Mouse (Mus musculus) limb, embryonic 14.5 days (tissue): ENCODE measurements around the gene Gm34302. TPM values are rescaled to one million over a fixed set of nuclear protein-coding genes. Genes with fewer than 3 reads are reported as not detected.

ENCODE experiments used
- ATAC-seq: fragments of 200-750 bp; cut with Nextera tagmentation; 2 replicates; pipeline ENCODE4 v1.8.0; 2017; ENCODE audit warnings: low read depth, moderate number of reproducible peaks, moderate TSS enrichment; ENCODE audit not compliant: low FRiP score
- DNase-seq: peaks from one replicate; pipeline ENCODE4 v3.0.0-alpha.2; 2015; ENCODE audit warnings: low spot score
- H3K27ac ChIP-seq: fragments of 300-500 bp; sonication (generic); replicated peaks from 2 replicates; pipeline ENCODE4 v1.5.1; 2014; ENCODE audit warnings: low read depth, mild to moderate bottlenecking, low read length, moderate library complexity, mixed read lengths
- H3K27me3 ChIP-seq: fragments of 300-500 bp; sonication (generic); 2 replicates; pipeline ENCODE4 v1.6.1; 2014; ENCODE audit warnings: low read length, mixed read lengths; ENCODE audit not compliant: control insufficient read depth, insufficient read depth
- H3K36me3 ChIP-seq: fragments of 300-500 bp; sonication (generic); 2 replicates; pipeline ENCODE4 v1.6.1; 2014; ENCODE audit warnings: mild to moderate bottlenecking, low read length, moderate library complexity, mixed read lengths; ENCODE audit not compliant: control insufficient read depth, insufficient read depth
- H3K4me1 ChIP-seq: fragments of 300-500 bp; sonication (generic); 2 replicates; pipeline ENCODE4 v1.6.1; 2014; ENCODE audit warnings: antibody characterized with exemption, low read length, mixed read lengths; ENCODE audit not compliant: control insufficient read depth, insufficient read depth
- H3K4me2 ChIP-seq: fragments of 300-500 bp; sonication (generic); replicated peaks from 2 replicates; pipeline ENCODE4 v1.6.1; 2014; ENCODE audit warnings: low read depth, mild to moderate bottlenecking, low read length, moderate library complexity; ENCODE audit not compliant: severe bottlenecking
- H3K4me3 ChIP-seq: fragments of 300-500 bp; sonication (generic); replicated peaks from 2 replicates; pipeline ENCODE4 v1.5.1; 2014; ENCODE audit warnings: low read length
- H3K9ac ChIP-seq: fragments of 300-500 bp; sonication (generic); 2 replicates; pipeline ENCODE4 v1.6.1; 2014; ENCODE audit warnings: mild to moderate bottlenecking, low read depth, low read length, moderate library complexity; ENCODE audit not compliant: severe bottlenecking
- H3K9me3 ChIP-seq: fragments of 300-500 bp; sonication (generic); 2 replicates; pipeline ENCODE4 v1.6.1; 2016; ENCODE audit warnings: low read length; ENCODE audit not compliant: control insufficient read depth
- POLR2A ChIP-seq: fragments of 200-500 bp; IDR thresholded peaks from 2 replicates; pipeline ENCODE4 v1.8.0; 2012; ENCODE audit warnings: inconsistent platforms, mild to moderate bottlenecking, moderate library complexity, borderline replicate concordance; ENCODE audit not compliant: insufficient read depth, insufficient read length; ENCODE audit errors: extremely low read depth
- WGBS: fragments of 180-500 bp; shearing (Covaris S2); extraction: QIAGEN DNeasy Blood & Tissue Kit; methylation state at CpG from one replicate; pipeline ENCODE4 v1.1.7; 2014; 5-methylcytosine and 5-hydroxymethylcytosine counted together
- polyA plus RNA-seq, 2 experiments: library from polyadenylated mRNA; depleted of rRNA in 1 of 2; stranded (reverse) in 1 of 2; unstranded in 1 of 2; fragments of >200 nt; fragmentation: Nextera tagmentation in 1 of 2; extraction: Ambion mirVana in 1 of 2; gene quantifications; 2 replicates each; pipeline versions ENCODE4 v1.2.1 to v1.2.3; 2012 to 2014

Gm34302 gene
- polyA plus RNA-seq, 2 experiments: 1.2 TPM; not detected in 1

DNA sequence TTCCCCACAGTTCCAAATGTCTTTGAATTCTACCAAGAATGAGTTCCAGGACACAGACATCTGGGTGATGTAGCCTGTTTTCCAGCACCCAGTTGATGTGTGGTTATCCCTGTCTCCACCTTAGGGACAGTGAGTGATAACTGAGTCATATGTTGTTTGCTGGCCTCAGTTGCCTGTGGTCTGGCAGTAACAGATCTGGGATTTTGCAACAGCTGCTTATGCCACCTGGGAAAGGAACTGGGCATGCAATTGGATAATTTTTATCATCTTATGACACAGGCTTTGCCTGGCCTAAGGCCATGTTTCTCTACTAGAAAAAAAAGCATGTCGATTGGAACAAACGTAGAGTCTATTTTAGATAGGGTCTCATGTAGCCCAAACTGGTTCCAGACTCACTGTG, 43.9 kb downstream of the Gm34302 start:
- H3K27me3 ChIP-seq: no peaks in the 10 kb centered on the region
- ATAC-seq: no peak
- no peak overlapping the region for H3K4me2 ChIP-seq
- 61% methylated on average over 2 of the region's 2 CpGs for WGBS
- no peaks in the 10 kb centered on the region for H3K36me3 ChIP-seq
- no peak overlapping the region for H3K9ac ChIP-seq
- H3K4me3 ChIP-seq: no peak overlapping the region
- H3K4me1 ChIP-seq: no peaks in the 10 kb centered on the region
- no peaks in the 10 kb centered on the region for H3K9me3 ChIP-seq
- no peak for TF ChIP-seq POLR2A
- no peak overlapping the region for H3K27ac ChIP-seq
- DNase-seq: peak; percentile 11

DNA sequence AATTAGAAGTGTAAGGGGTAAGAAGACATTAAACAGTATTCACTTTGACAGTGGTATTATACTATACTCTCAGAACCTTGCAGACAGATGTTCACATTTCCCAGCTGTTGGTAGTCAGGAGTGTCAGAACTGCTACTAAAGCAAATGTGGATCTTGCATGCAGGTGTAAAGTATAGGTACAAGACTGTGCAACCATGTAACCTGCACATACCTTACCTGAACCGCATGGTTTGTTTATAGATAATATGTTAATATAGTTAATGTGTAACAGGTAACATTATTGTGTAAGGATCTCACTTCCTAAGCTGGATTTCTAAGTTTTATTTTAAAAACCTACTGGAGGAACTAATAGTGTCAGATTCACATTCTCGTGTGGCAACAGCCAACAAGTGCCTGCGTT, 44.8 kb downstream of the Gm34302 start:
- no peak overlapping the region for H3K27ac ChIP-seq
- 91% methylated on average over 3 of the region's 3 CpGs for WGBS
- no peak for TF ChIP-seq POLR2A
- H3K4me2 ChIP-seq: no peak overlapping the region
- no peaks in the 10 kb centered on the region for H3K27me3 ChIP-seq
- no peaks in the 10 kb centered on the region for H3K4me1 ChIP-seq
- H3K4me3 ChIP-seq: no peak overlapping the region
- H3K36me3 ChIP-seq: no peaks in the 10 kb centered on the region
- DNase-seq (no peak), ATAC-seq (no peak)
- H3K9ac ChIP-seq: no peak overlapping the region
- H3K9me3 ChIP-seq: no peaks in the 10 kb centered on the region

Other genes with a start within 250 kb of the Gm34302 start
- 29.4 and 33.1 TPM in 2 replicates for gene Mme, start 242.3 kb downstream of the Gm34302 start, polyA plus RNA-seq (2012; rRNA removed)
- 54.9 and 62.0 TPM in 2 replicates for gene Mme, start 242.3 kb downstream of the Gm34302 start, polyA plus RNA-seq (2014; fragmentation: Nextera tagmentation; extraction: Ambion mirVana)